In genomic region chr16:30977186-30977585, GRCm38 (mm10) we compare ENCODE assay signal across 8 mouse cellular contexts.
DNase-seq lines count a peak whose midpoint lies in the region; ATAC-seq and TF ChIP-seq lines count a peak whose summit lies in the region.

No protein-coding gene starts in this region.

- 2% methylated on average over 3 of the region's 3 CpGs for WGBS in forebrain, postnatal 0 days
- WGBS in lung, embryonic 15.5 days = 1% methylated on average over 3 of the region's 3 CpGs

- peak; percentile 98 for ATAC-seq in forebrain, postnatal 0 days
- ATAC-seq in lung, embryonic 15.5 days (ENCODE audit: borderline replicate concordance, extremely low read depth, low FRiP score, low TSS enrichment) = peak; percentile 87

- H3K27ac ChIP-seq in ES-E14 (ENCODE audit: insufficient read depth, low read depth, low read length, poor library complexity, severe bottlenecking) = no peak overlapping the region
- no peak overlapping the region for H3K27ac ChIP-seq in forebrain, postnatal 0 days (ENCODE audit: low read depth, low read length)
- no peak overlapping the region for H3K27ac ChIP-seq in lung, embryonic 15.5 days

- peaks cover 0 to 2% of the 10 kb centered on the region in 2 experiments; a peak in 1 of 4 replicates for H3K4me1 ChIP-seq in ES-E14 (ENCODE audit: control insufficient read depth in 2 of 2, insufficient read depth in 2 of 2, low read length in 2 of 2, poor library complexity in 1 of 2)
- H3K4me1 ChIP-seq in forebrain, postnatal 0 days (ENCODE audit: insufficient read depth) = peaks cover 3% of the 10 kb centered on the region; the same call in 1 of the 2 replicates
- H3K4me1 ChIP-seq in lung, embryonic 15.5 days = peaks cover 54% of the 10 kb centered on the region

- H3K9me3 ChIP-seq in ES-E14 (ENCODE audit: control insufficient read depth, insufficient read depth, low read depth, low read length) = no peaks in the 10 kb centered on the region
- no peaks in the 10 kb centered on the region for H3K9me3 ChIP-seq in forebrain, postnatal 0 days (ENCODE audit: low read length)
- H3K9me3 ChIP-seq in lung, embryonic 15.5 days = no peaks in the 10 kb centered on the region

- in situ Hi-C loops in ES-E14 (cut with MboI; ENCODE audit: low sequenced_read_pairs in 2 of 2, unreplicated experiment in 2 of 2) = no loop called here

- H3K4me2 ChIP-seq in forebrain, postnatal 0 days (ENCODE audit: low read depth) = no peak overlapping the region
- H3K4me2 ChIP-seq in lung, embryonic 15.5 days = no peak overlapping the region

- TF ChIP-seq CTCF in forebrain, postnatal 0 days (IDR thresholded peaks at IDR 0.05; ENCODE audit: low read depth) = peak; percentile 99

- H3K9ac ChIP-seq in ES-E14 (ENCODE audit: insufficient read depth, low read depth, low read length, poor library complexity, severe bottlenecking) = no peak overlapping the region
- H3K9ac ChIP-seq in forebrain, postnatal 0 days = no peak overlapping the region
- no peak overlapping the region for H3K9ac ChIP-seq in lung, embryonic 15.5 days

- H3K36me3 ChIP-seq in ES-E14 (ENCODE audit: control insufficient read depth, insufficient read depth, low read length, poor library complexity, severe bottlenecking) = no peaks in the 10 kb centered on the region; the same call in 1 of the 2 replicates
- no peaks in the 10 kb centered on the region for H3K36me3 ChIP-seq in forebrain, postnatal 0 days (ENCODE audit: insufficient read depth)
- H3K36me3 ChIP-seq in lung, embryonic 15.5 days = no peaks in the 10 kb centered on the region

- H3K4me3 ChIP-seq in ES-E14 (ENCODE audit: insufficient read depth in 1 of 2, low read depth in 1 of 2, low read length in 2 of 2, poor library complexity in 1 of 2, severe bottlenecking in 1 of 2) = no peak overlapping the region
- H3K4me3 ChIP-seq in forebrain, postnatal 0 days (ENCODE audit: low read depth, low read length) = no peak overlapping the region
- no peak overlapping the region for H3K4me3 ChIP-seq in lung, embryonic 15.5 days

- no peaks in the 10 kb centered on the region for H3K27me3 ChIP-seq in forebrain, postnatal 0 days (ENCODE audit: insufficient read depth, low read length)
- no peaks in the 10 kb centered on the region for H3K27me3 ChIP-seq in lung, embryonic 15.5 days

- DNase-seq in ES-E14 (ENCODE audit: low read depth, low spot score) = peak; percentile 94
- DNase-seq in cerebellum, adult 18-20 months = peak; percentile 88 to 94
- DNase-seq in forebrain, postnatal 0 days = peak; percentile 89
- peak; percentile 97 for DNase-seq in heart, postnatal 4 days
- peak; percentile 88 to 92 for DNase-seq in layer of hippocampus, adult 8-10 months (ENCODE audit: low spot score in 2 of 2)
- DNase-seq in ovary, adult 18-20 months (ENCODE audit: low spot score) = peak; percentile 83
- DNase-seq in thymus, postnatal 0 days (ENCODE audit: low spot score) = peak; percentile 92

TF ChIP-seq in ES-E14, 5 proteins besides CTCF, POLR2A, EP300 and RAD21:
- peak; percentile 91 for TF ChIP-seq ZC3H11A (IDR thresholded peaks at IDR 0.05; ENCODE audit: borderline replicate concordance, low read depth, low read length)
- 0 out of 2 replicates have a peak, but pooled peaks have one; percentile 30 for TF ChIP-seq HCFC1 (IDR thresholded peaks at IDR 0.05; ENCODE audit: borderline replicate concordance, insufficient read depth, low read length)
- TF ChIP-seq ZNF384 (IDR thresholded peaks at IDR 0.05; ENCODE audit: low read depth, low read length) = no peak
- 0 out of 2 replicates have a peak, but pooled peaks have one; percentile 44 for TF ChIP-seq CHD2 (IDR thresholded peaks at IDR 0.05; ENCODE audit: low read depth, low read length)
